Mouse (Mus musculus): ENCODE measurements around the gene Mindy2. TPM values are rescaled to one million over a fixed set of nuclear protein-coding genes. Genes with fewer than 3 reads are reported as not detected.

Mindy2 gene
- polyA plus RNA-seq (2015; fragmentation: Nextera tagmentation; extraction: Ambion mirVana), result 10.2 and 11.4 TPM in 2 replicates

GRCm38 (mm10) chr9:70657013-70657967 lies at the start of gene Mindy2:
Gene Mindy2 (minus strand): TSS chr9:70657174.
- Histone ChIP-seq H3K9ac (peak within 1 kb of the TSS; percentile 78), H3K27ac (peak within 1 kb of the TSS; percentile 96), H3K27me3 (no peaks in the 10 kb centered on the region), H3K4me3 (replicated peaks) (peak within 1 kb of the TSS; percentile 70), H3K36me3 (no peaks in the 10 kb centered on the region), H3K4me1 (peaks cover 34% of the 10 kb centered on the region), H3K9me3 (replicated peaks) (no peaks in the 10 kb centered on the region), H3K4me2 (peak within 1 kb of the TSS; percentile 91)
- 1% methylated on average over 67 of the region's 67 CpGs for WGBS
- ATAC-seq (replicated peaks; ENCODE audit: low FRiP score), result peak; percentile 97

- Histone ChIP-seq H3K4me1 (no peaks in the 10 kb centered on the region), H3K36me3 (peaks cover 21% of the 10 kb centered on the region), H3K9me3 (replicated peaks) (no peaks in the 10 kb centered on the region), H3K4me3 (replicated peaks) (no peak overlapping the region), H3K9ac (no peak overlapping the region), H3K27ac (no peak overlapping the region), H3K4me2 (no peak overlapping the region), H3K27me3 (no peaks in the 10 kb centered on the region)
- ATAC-seq (replicated peaks; ENCODE audit: low FRiP score), result no peak
- 92% methylated on average over 1 of the region's 1 CpGs for WGBS
Measured at GRCm38 (mm10) chr9:70706444-70706843, 49.5 kb upstream of the Mindy2 start.

GRCm38 (mm10) chr9:70703597-70704203 lies 46.7 kb upstream of the Mindy2 start:
- Histone ChIP-seq H3K27me3 (no peaks in the 10 kb centered on the region), H3K36me3 (peaks cover 21% of the 10 kb centered on the region), H3K27ac (no peak overlapping the region), H3K4me3 (replicated peaks) (no peak overlapping the region), H3K9me3 (replicated peaks) (no peaks in the 10 kb centered on the region), H3K9ac (no peak overlapping the region), H3K4me1 (no peaks in the 10 kb centered on the region), H3K4me2 (no peak overlapping the region)
- WGBS, result 92% methylated on average over 5 of the region's 5 CpGs
- no peak for ATAC-seq (replicated peaks; ENCODE audit: low FRiP score)

- WGBS, result 80% methylated on average over 1 of the region's 1 CpGs
- Histone ChIP-seq H3K4me1 (no peaks in the 10 kb centered on the region), H3K4me2 (no peak overlapping the region), H3K9ac (no peak overlapping the region), H3K36me3 (no peaks in the 10 kb centered on the region), H3K9me3 (replicated peaks) (no peaks in the 10 kb centered on the region), H3K27me3 (no peaks in the 10 kb centered on the region), H3K27ac (no peak overlapping the region), H3K4me3 (replicated peaks) (no peak overlapping the region)
- ATAC-seq (replicated peaks; ENCODE audit: low FRiP score), result no peak
Measured at GRCm38 (mm10) chr9:70698090-70698489, 41.1 kb upstream of the Mindy2 start.

GRCm38 (mm10) chr9:70695723-70696122 lies 38.7 kb upstream of the Mindy2 start:
- Histone ChIP-seq H3K27ac (no peak overlapping the region), H3K9me3 (replicated peaks) (no peaks in the 10 kb centered on the region), H3K4me2 (no peak overlapping the region), H3K4me1 (0 out of 2 replicates have a peak, but pooled peaks cover 5% of the 10 kb centered on the region), H3K9ac (no peak overlapping the region), H3K4me3 (replicated peaks) (no peak overlapping the region), H3K27me3 (no peaks in the 10 kb centered on the region), H3K36me3 (no peaks in the 10 kb centered on the region)
- ATAC-seq (replicated peaks; ENCODE audit: low FRiP score), result no peak
- 93% methylated on average over 2 of the region's 2 CpGs for WGBS

GRCm38 (mm10) chr9:70691772-70692693 lies 35.1 kb upstream of the Mindy2 start:
- H3K9ac ChIP-seq, result no peak overlapping the region
- H3K9me3 ChIP-seq (replicated peaks), result no peaks in the 10 kb centered on the region
- no peaks in the 10 kb centered on the region for H3K27me3 ChIP-seq
- H3K4me1 ChIP-seq, result 0 out of 2 replicates have a peak, but pooled peaks cover 6% of the 10 kb centered on the region
- no peak overlapping the region for H3K4me2 ChIP-seq
- no peak for ATAC-seq (replicated peaks; ENCODE audit: low FRiP score)
- H3K4me3 ChIP-seq (replicated peaks), result no peak overlapping the region
- WGBS, result 58% methylated on average over 2 of the region's 2 CpGs
- H3K27ac ChIP-seq, result no peak overlapping the region
- H3K36me3 ChIP-seq, result no peaks in the 10 kb centered on the region

- Histone ChIP-seq H3K4me2 (no peak overlapping the region), H3K4me1 (0 out of 2 replicates have a peak, but pooled peaks cover 7% of the 10 kb centered on the region), H3K36me3 (no peaks in the 10 kb centered on the region), H3K27ac (no peak overlapping the region), H3K4me3 (replicated peaks) (no peak overlapping the region), H3K9ac (no peak overlapping the region), H3K27me3 (no peaks in the 10 kb centered on the region), H3K9me3 (replicated peaks) (no peaks in the 10 kb centered on the region)
- no peak for ATAC-seq (replicated peaks; ENCODE audit: low FRiP score)
Measured at GRCm38 (mm10) chr9:70690579-70690978, 33.6 kb upstream of the Mindy2 start.

GRCm38 (mm10) chr9:70689926-70690325 lies 33.0 kb upstream of the Mindy2 start:
- ATAC-seq (replicated peaks; ENCODE audit: low FRiP score), result no peak
- 79% methylated on average over 3 of the region's 3 CpGs for WGBS
- Histone ChIP-seq H3K9me3 (replicated peaks) (no peaks in the 10 kb centered on the region), H3K4me3 (replicated peaks) (no peak overlapping the region), H3K4me1 (peaks cover 11% of the 10 kb centered on the region; the same call in 1 of the 2 replicates), H3K9ac (no peak overlapping the region), H3K4me2 (no peak overlapping the region), H3K27me3 (no peaks in the 10 kb centered on the region), H3K36me3 (no peaks in the 10 kb centered on the region), H3K27ac (no peak overlapping the region)

GRCm38 (mm10) chr9:70688301-70688968 lies 31.5 kb upstream of the Mindy2 start:
- peaks cover 13% of the 10 kb centered on the region; the same call in 1 of the 2 replicates for H3K4me1 ChIP-seq
- H3K27me3 ChIP-seq, result no peaks in the 10 kb centered on the region
- H3K27ac ChIP-seq, result no peak overlapping the region
- no peaks in the 10 kb centered on the region for H3K9me3 ChIP-seq (replicated peaks)
- no peak overlapping the region for H3K4me3 ChIP-seq (replicated peaks)
- no peak overlapping the region for H3K9ac ChIP-seq
- 94% methylated on average over 2 of the region's 2 CpGs for WGBS
- H3K36me3 ChIP-seq, result no peaks in the 10 kb centered on the region
- no peak for ATAC-seq (replicated peaks; ENCODE audit: low FRiP score)
- H3K4me2 ChIP-seq, result no peak overlapping the region

- H3K4me1 ChIP-seq, result peaks cover 27% of the 10 kb centered on the region
- no peaks in the 10 kb centered on the region for H3K27me3 ChIP-seq
- no peaks in the 10 kb centered on the region for H3K36me3 ChIP-seq
- no peak for ATAC-seq (replicated peaks; ENCODE audit: low FRiP score)
- H3K9me3 ChIP-seq (replicated peaks), result no peaks in the 10 kb centered on the region
- no peak overlapping the region for H3K4me3 ChIP-seq (replicated peaks)
- no peak overlapping the region for H3K27ac ChIP-seq
- no peak overlapping the region for H3K9ac ChIP-seq
- H3K4me2 ChIP-seq, result no peak overlapping the region
- WGBS, result 67% methylated on average over 1 of the region's 1 CpGs
Measured at GRCm38 (mm10) chr9:70682202-70682601, 25.2 kb upstream of the Mindy2 start.

Data from kidney, embryonic 15.5 days (tissue).